Mouse (Mus musculus) liver, embryonic 16.5 days (tissue): ENCODE measurements at regions not wholly inside any gene's neighbourhood (a gene's known extent, or its start where the extent isn't known, plus 50 kb on each side); places are given as distances from the start of the nearest gene placed in this dataset.

Experiments
- ATAC-seq: fragments of 200-750 bp; cut with Nextera tagmentation; 2 replicates; pipeline ENCODE4 v1.8.0; 2017; ENCODE audit warnings: low read depth, mild to moderate bottlenecking, moderate number of reproducible peaks, moderate library complexity
- H3K27ac ChIP-seq: fragments of 300-500 bp; sonication (generic); 2 replicates; pipeline ENCODE4 v1.5.1; 2014; ENCODE audit warnings: mild to moderate bottlenecking, low read length
- H3K27me3 ChIP-seq: fragments of 300-500 bp; sonication (generic); 2 replicates; pipeline ENCODE4 v1.6.1; 2014; ENCODE audit warnings: low read depth, low read length, mixed read lengths; ENCODE audit not compliant: control insufficient read depth, insufficient read depth
- H3K36me3 ChIP-seq: fragments of 300-500 bp; sonication (generic); 2 replicates; pipeline ENCODE4 v1.6.1; 2014; ENCODE audit warnings: mild to moderate bottlenecking; ENCODE audit not compliant: control insufficient read depth, insufficient read depth
- H3K4me1 ChIP-seq: fragments of 300-500 bp; sonication (generic); 2 replicates; pipeline ENCODE4 v1.6.1; 2014; ENCODE audit warnings: low read depth, low read length, mixed read lengths; ENCODE audit not compliant: control insufficient read depth
- H3K4me2 ChIP-seq: fragments of 300-500 bp; sonication (generic); 2 replicates; pipeline ENCODE4 v1.6.1; 2014; ENCODE audit warnings: low read depth, low read length, mixed read lengths
- H3K4me3 ChIP-seq: fragments of 300-500 bp; sonication (generic); 2 replicates; pipeline ENCODE4 v1.5.1; 2014; ENCODE audit warnings: low read depth, mild to moderate bottlenecking, low read length
- H3K9ac ChIP-seq: fragments of 300-500 bp; sonication (generic); 2 replicates; pipeline ENCODE4 v1.6.1; 2014; ENCODE audit warnings: low read depth, low read length
- H3K9me3 ChIP-seq: fragments of 300-500 bp; sonication (generic); replicated peaks from 2 replicates; pipeline ENCODE4 v1.6.1; 2016; ENCODE audit warnings: low read length; ENCODE audit not compliant: control insufficient read depth
- WGBS: fragments of 180-500 bp; shearing (Covaris S2); extraction: QIAGEN DNeasy Blood & Tissue Kit; methylation state at CpG from one replicate; pipeline ENCODE4 v1.1.7; 2014; ENCODE audit not compliant: insufficient replicate concordance; 5-methylcytosine and 5-hydroxymethylcytosine counted together

DNA sequence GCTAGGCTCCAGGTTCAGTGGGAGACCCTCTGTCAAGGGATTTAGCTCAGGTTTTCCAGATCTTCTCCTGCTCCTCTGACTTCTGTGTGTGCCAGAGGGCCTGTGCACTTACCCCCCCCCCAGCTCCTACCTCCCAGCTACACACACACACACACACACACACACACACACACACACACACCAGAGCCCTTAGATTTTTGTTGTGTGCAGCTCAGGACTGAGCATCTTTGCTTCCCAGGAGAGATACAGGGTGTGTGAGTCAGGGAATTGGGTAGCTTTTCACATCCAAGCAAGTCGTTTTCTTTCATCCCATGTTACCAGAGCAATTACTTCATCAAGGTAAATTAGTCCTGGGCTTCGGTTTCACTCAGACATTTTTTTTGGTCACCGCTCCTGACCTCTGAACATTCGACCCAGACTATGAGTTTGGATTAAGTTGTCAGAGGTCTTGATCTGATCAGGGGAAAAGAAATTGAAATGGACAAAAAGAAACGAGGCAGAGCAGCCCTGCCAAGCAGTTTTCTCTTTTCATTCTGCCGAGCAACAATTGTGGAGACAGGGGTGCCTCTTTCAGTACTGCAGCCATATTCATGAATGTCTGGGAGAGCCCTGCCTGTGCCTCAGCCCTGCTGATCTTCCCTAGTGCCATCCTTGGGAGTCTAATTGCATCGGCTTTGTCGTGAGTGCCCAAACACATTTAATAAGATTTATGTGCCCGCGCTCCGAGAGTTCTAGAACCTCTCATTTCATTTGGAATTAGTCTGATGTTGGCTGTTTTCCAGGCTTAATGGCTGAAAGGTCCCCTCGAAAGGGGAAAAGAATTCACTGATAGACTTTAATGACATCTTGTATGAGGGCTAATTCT, 241.3 kb downstream of the 1500009L16Rik start:
- ATAC-seq = no peak
- Histone ChIP-seq H3K9me3 (no peaks in the 10 kb centered on the region), H3K36me3 (no peaks in the 10 kb centered on the region), H3K4me3 (no peak overlapping the region), H3K4me2 (no peak overlapping the region), H3K9ac (no peak overlapping the region), H3K4me1 (no peaks in the 10 kb centered on the region), H3K27ac (no peak overlapping the region), H3K27me3 (no peaks in the 10 kb centered on the region)
- WGBS = 55% methylated on average over 12 of the region's 12 CpGs

DNA sequence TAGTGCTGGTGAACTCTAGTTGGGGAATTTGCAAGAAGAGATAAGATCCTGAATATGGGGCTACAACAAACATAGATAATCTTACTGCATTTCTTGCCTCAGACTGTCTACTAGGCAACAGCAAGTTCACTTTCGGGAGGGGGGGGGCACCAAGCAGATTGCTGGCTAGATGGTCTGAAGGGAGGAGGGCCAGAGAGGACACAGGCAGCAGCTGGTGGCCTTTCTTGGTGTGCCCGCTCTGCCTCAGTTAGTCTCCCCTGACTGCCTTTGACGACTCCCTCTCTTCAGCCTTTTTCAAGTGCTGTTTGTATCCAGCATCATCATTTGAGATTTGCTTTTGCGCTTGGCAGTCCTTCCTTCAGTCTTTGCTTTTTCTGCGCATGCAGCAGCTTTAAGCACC, 242.2 kb downstream of the 1500009L16Rik start:
- no peak overlapping the region for H3K4me3 ChIP-seq
- H3K9ac ChIP-seq = no peak overlapping the region
- no peaks in the 10 kb centered on the region for H3K4me1 ChIP-seq
- no peaks in the 10 kb centered on the region for H3K36me3 ChIP-seq
- WGBS = 61% methylated on average over 5 of the region's 5 CpGs
- no peak overlapping the region for H3K27ac ChIP-seq
- H3K9me3 ChIP-seq = no peaks in the 10 kb centered on the region
- no peaks in the 10 kb centered on the region for H3K27me3 ChIP-seq
- H3K4me2 ChIP-seq = no peak overlapping the region
- no peak for ATAC-seq

DNA sequence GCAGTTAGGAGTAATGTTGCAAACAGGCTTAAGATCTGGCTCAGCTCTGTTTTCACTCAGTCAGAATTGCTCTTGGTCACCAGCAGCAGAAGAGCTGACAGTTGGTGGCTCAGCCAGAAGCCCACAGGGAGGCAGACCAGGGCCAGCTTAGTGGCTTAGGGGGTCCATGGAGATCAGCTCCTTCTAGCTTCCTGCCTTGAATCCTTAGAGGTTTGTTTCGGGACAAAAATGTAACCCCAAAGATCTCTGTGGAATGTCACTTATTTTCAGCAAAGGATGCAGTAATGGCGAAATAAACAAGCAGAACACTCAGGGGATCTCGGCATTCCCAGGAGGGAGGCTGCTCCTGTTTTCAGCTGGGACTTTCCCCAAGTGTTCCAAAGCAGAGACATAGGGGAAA, 247.8 kb downstream of the 1500009L16Rik start:
- Histone ChIP-seq H3K27me3 (no peaks in the 10 kb centered on the region), H3K36me3 (no peaks in the 10 kb centered on the region), H3K9ac (no peak overlapping the region), H3K4me3 (no peak overlapping the region), H3K4me1 (no peaks in the 10 kb centered on the region), H3K9me3 (no peaks in the 10 kb centered on the region), H3K4me2 (no peak overlapping the region), H3K27ac (no peak overlapping the region)
- no peak for ATAC-seq
- WGBS = 44% methylated on average over 3 of the region's 3 CpGs

DNA sequence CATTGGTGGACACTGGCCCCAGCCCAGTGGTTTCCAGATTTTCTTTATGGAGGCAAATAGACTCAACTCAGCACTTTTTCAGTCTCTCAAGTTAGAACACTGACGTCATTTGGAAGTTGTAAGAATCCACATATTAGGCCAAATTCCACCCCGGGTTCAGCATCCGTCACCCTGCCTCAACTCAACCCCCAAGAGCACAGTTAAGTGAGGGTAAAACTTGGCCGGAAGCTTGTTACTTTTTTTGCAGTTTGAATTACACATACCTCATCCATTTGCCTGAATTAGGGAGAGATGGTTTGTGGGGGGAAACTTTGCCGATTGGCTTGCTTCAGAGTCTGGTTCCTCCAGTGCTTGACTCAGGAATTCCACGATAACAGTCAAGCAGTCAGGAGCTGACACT, 251.9 kb downstream of the 1500009L16Rik start:
- no peaks in the 10 kb centered on the region for H3K4me1 ChIP-seq
- no peaks in the 10 kb centered on the region for H3K9me3 ChIP-seq
- no peak overlapping the region for H3K4me3 ChIP-seq
- no peak overlapping the region for H3K27ac ChIP-seq
- WGBS = 72% methylated on average over 6 of the region's 6 CpGs
- no peaks in the 10 kb centered on the region for H3K36me3 ChIP-seq
- H3K4me2 ChIP-seq = no peak overlapping the region
- no peak overlapping the region for H3K9ac ChIP-seq
- no peak for ATAC-seq
- H3K27me3 ChIP-seq = no peaks in the 10 kb centered on the region

DNA sequence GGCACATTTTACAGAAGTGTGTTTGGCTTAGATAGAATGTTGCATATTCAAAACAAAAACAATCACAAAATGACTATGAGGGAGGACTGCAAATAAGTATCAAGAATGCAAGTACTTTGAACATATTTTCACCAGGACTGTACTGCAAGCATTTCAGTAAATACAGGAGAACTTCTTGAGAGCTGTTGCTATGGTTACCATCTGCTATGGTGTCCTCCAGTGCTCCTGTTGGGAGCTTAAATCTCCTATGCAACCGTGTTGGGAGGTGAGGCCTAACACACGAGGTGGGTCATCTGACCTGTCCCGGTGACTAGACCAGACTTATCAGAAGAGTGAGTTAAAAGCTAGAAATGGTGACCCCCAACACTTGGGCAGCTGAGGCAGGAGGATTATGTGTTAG, 253.9 kb downstream of the 1500009L16Rik start:
- H3K36me3 ChIP-seq = no peaks in the 10 kb centered on the region
- no peak for ATAC-seq
- WGBS = 43% methylated on average over 3 of the region's 3 CpGs

DNA sequence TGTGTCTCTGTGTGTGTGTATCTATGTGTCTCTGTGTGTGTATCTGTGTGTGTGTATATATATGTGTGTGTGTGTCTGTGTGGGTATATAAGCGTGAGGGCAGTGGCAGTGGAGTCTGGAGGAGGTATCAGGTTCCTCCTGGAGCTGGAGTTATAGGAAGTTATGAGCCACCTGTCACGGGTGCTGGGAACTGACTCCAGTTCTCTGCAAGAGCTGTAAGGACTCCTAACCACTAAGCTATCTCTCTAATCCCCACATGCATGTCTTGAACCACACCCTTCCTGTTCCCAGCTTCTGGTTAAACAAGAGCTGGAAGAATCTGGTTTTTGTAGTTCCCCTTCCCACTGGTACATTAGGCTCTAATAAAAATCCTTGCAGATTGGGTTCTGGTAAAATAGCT, 257.3 kb downstream of the 1500009L16Rik start:
- no peak overlapping the region for H3K4me2 ChIP-seq
- ATAC-seq = no peak
- no peak overlapping the region for H3K9ac ChIP-seq
- no peaks in the 10 kb centered on the region for H3K27me3 ChIP-seq
- 39% methylated on average over 2 of the region's 2 CpGs for whole genome bisulfite sequencing
- H3K4me1 ChIP-seq = no peaks in the 10 kb centered on the region
- H3K36me3 ChIP-seq = no peaks in the 10 kb centered on the region
- H3K4me3 ChIP-seq = no peak overlapping the region
- H3K27ac ChIP-seq = no peak overlapping the region
- H3K9me3 ChIP-seq = no peaks in the 10 kb centered on the region

More for the DNA sequence above, 253.9 kb downstream of the 1500009L16Rik start:
- H3K4me3 ChIP-seq = no peak overlapping the region
- H3K9ac ChIP-seq = no peak overlapping the region
- no peak overlapping the region for H3K27ac ChIP-seq
- H3K4me2 ChIP-seq = no peak overlapping the region
- H3K27me3 ChIP-seq = no peaks in the 10 kb centered on the region
- no peaks in the 10 kb centered on the region for H3K9me3 ChIP-seq
- no peaks in the 10 kb centered on the region for H3K4me1 ChIP-seq

DNA sequence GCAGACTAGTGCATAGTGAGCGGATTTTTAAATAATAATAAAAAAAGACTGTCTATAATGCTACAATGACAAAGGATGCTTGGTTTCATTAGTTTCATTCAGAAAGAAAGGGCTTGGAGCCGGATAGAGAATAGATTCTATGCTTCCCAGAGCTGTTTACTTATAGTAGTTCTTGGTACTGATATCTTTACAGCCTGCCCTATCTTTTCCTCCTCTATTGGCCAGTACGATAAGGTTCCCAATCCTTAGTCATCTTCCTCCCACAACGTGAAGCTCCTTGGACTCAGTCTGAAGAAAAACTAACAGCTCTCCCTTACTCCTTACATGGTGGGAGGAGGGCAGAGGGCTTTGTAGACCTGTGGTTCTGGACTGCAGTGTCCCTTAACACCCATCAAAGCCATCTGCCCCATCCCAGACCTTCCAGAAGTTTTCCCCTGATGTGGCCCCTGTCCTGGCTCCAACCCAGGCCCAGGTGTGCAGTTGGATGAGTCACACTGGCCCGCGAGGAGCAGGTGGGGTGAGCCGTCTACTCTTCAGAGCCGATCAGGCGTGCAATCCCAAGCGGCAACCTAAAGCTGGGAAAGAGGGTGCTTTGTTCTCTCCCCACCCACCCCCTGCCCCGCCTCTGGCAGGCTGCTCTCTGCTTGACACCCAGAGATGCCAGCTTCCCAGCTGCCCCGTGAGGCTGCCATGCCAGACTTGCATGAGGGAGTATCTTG, 262.2 kb downstream of the 1500009L16Rik start:
- Histone ChIP-seq H3K27ac (no peak overlapping the region), H3K9me3 (no peaks in the 10 kb centered on the region), H3K4me3 (no peak overlapping the region), H3K9ac (no peak overlapping the region), H3K4me1 (no peaks in the 10 kb centered on the region), H3K27me3 (no peaks in the 10 kb centered on the region), H3K36me3 (no peaks in the 10 kb centered on the region), H3K4me2 (no peak overlapping the region)
- WGBS = 60% methylated on average over 12 of the region's 12 CpGs
- ATAC-seq = no peak

DNA sequence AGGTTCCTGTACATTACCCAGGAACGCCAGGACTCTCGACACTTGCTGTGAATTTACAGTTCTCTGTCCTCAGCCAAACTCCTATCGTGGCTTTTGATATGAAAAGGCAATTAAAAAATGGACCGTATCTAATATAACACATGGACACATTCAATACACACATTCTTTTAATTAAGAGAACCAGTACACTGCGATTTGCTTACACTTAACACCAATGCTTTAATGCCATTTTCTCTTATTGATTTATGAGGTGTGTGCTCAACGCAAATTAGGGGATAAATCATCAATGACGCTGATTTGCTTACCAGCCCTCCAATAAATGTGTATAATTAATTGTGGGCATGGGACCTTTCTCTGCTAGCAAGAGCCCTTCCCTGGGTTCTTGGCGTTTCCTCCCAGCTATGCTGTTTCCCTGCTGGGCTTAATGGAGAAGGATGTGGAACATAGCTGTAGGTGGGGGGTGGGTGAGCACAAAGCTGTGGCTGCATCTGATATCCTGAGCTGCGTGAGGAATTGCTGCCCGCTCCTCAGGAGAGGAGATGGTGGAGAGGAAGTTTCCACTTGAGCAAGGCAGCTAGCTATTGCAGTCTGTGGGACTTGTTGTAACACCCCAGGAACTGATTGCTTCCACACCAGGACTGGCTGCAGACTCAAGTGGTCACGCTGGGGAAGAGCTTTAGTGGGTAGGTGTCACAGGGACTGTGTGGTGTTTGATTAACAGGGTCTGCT, 270.1 kb downstream of the 1500009L16Rik start:
- no peak overlapping the region for H3K4me3 ChIP-seq
- H3K4me1 ChIP-seq = no peaks in the 10 kb centered on the region
- no peak; the same call in 1 of the 2 replicates for ATAC-seq
- no peak overlapping the region for H3K27ac ChIP-seq
- no peaks in the 10 kb centered on the region for H3K27me3 ChIP-seq
- no peaks in the 10 kb centered on the region for H3K36me3 ChIP-seq
- WGBS = 44% methylated on average over 11 of the region's 11 CpGs
- no peak overlapping the region for H3K9ac ChIP-seq
- H3K4me2 ChIP-seq = no peak overlapping the region
- no peaks in the 10 kb centered on the region for H3K9me3 ChIP-seq
